Mouse (Mus musculus): ENCODE measurements at regions not wholly inside any gene's neighbourhood (a gene's known extent, or its start where the extent isn't known, plus 50 kb on each side); places are given as distances from the start of the nearest gene placed in this dataset.

DNA sequence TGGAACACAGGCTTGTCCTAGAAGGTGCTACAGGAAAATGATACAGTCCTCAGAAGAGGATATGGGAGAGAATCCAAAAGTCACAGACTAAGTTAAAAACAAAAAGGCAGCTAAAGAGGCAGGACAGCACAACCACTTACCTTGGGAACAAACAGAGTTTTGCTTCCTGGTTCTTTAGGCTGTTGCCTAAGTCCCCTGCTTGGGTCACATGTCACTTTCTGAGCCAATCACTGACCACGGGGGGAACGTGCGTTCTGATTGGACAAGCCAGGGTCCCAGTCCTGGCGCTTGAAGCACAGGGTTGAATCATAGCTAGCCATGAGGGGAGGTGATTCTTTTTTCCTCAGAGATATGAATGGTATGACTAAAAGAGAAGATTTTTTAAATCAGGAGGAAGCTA, 216.4 kb downstream of the Glrx3 start:
- TF ChIP-seq CTCF (IDR thresholded peaks at IDR 0.05; ENCODE audit: control insufficient read depth, insufficient read depth, low read length) = no peak
- no peak for TF ChIP-seq POLR2A (IDR thresholded peaks at IDR 0.05; ENCODE audit: borderline replicate concordance, control insufficient read depth, low read depth, low read length)

Measured in bone marrow, adult 2 months (tissue).